Mouse (Mus musculus): ENCODE measurements around the gene Zbtb8b. TPM values are rescaled to one million over a fixed set of nuclear protein-coding genes. Genes with fewer than 3 reads are reported as not detected.

Zbtb8b gene
- total RNA-seq, 1 experiment: 2.5 TPM

DNA sequence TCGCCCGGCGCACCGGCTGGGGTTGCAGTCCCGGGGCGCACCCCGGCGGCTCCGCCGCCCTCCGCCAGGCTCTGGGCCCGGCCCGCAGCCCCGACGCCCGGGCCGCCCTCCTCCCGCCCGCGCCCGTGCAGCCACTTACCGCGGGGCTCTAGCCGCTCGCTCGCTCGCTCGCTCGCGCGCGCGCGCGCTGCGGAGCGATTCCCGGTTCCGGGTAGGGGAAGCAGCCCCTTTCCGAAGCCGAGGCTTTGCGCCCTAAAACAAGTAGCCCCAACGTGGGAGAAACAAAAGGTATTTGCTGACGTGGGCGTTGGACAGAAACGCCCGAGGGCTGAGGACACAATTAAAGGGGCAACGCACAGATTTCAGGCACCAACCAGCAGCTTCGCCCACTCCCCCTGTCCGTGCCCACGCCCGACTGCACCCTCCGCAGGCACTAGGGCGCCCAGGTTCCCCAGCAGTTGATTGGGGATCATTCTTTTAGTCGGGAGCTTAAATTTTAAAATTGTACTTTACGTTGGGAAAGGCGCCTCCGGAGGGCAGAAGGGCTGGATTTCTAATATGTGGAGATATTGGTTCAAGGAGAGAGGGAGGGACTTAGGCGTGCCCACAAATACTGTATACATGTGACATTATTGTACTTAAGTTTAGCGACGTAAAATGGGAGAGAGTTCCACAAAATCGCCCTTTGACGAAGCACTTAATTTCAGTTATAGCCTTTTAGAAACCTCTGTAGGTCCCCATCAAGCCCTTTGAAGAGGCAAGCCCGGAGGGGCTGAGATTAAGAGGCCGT, 62.9 kb downstream of the Zbtb8b start, which contains the start of gene Zbtb8a:
Gene Zbtb8a, minus strand, starts transcription at position 516 of the 790 bp plus-strand sequence.
- no peak for DNase-seq (ENCODE audit: low read depth, low spot score)
- H3K4me1 ChIP-seq (ENCODE audit: control insufficient read depth in 2 of 2, insufficient read depth in 2 of 2, low read length in 2 of 2, poor library complexity in 1 of 2): peaks cover 8 to 11% of the 10 kb centered on the region in 2 experiments
- TF ChIP-seq MAFK (IDR thresholded peaks at IDR 0.05; ENCODE audit: insufficient read depth, low read depth, low read length): peak; percentile 73
- TF ChIP-seq CHD2 (IDR thresholded peaks at IDR 0.05; ENCODE audit: low read depth, low read length): no peak
- 0 out of 2 replicates have a peak, but pooled peaks have one; percentile 40 for TF ChIP-seq HCFC1 (IDR thresholded peaks at IDR 0.05; ENCODE audit: borderline replicate concordance, insufficient read depth, low read length)
- H3K9me3 ChIP-seq (ENCODE audit: control insufficient read depth, insufficient read depth, low read depth, low read length): no peaks in the 10 kb centered on the region
- in situ Hi-C loops (cut with MboI; ENCODE audit: low sequenced_read_pairs in 2 of 2, unreplicated experiment in 2 of 2): no loop called here
- H3K36me3 ChIP-seq (ENCODE audit: control insufficient read depth, insufficient read depth, low read length, poor library complexity, severe bottlenecking): no peaks in the 10 kb centered on the region
- H3K9ac ChIP-seq (ENCODE audit: insufficient read depth, low read depth, low read length, poor library complexity, severe bottlenecking): peak within 1 kb of the TSS; percentile 84
- H3K4me3 ChIP-seq (ENCODE audit: insufficient read depth in 1 of 2, low read depth in 1 of 2, low read length in 2 of 2, poor library complexity in 1 of 2, severe bottlenecking in 1 of 2): peak within 1 kb of the TSS; percentile 74 to 83
- peak within 1 kb of the TSS; percentile 84 for H3K27ac ChIP-seq (ENCODE audit: insufficient read depth, low read depth, low read length, poor library complexity, severe bottlenecking)

DNA sequence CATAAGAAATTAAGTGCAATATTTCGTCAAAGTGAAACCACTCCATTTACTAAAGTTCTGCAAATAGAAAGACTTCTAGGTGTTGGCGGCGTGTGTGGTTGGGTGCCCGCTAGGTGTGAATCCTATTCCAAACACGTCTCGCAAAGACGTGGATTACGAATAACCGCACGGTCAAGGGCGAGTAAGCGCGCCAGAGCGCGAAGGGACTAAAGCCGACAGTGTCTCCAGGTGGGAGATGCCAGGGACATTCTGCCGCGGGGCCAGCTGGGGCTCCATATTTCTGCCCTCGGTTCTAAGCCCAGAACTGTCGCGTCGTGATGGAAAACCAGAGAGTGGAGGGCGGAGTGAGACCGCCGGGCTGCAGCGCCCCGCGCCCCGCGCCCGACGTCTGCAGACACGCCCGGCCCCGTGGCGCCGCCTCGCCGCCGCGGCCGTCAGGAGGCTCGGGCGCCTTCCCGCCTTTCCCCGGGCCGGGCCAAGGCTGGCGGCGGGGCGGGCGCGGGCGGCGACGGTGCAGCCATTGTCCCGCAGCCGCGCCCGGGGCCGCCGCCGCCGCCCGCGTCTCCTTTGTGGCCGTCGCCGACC, 63.6 kb downstream of the Zbtb8b start:
- DNase-seq (ENCODE audit: low read depth, low spot score): no peak
- no peaks in the 10 kb centered on the region for H3K36me3 ChIP-seq (ENCODE audit: control insufficient read depth, insufficient read depth, low read length, poor library complexity, severe bottlenecking)
- TF ChIP-seq MAFK (IDR thresholded peaks at IDR 0.05; ENCODE audit: insufficient read depth, low read depth, low read length) (no peak), HCFC1 (IDR thresholded peaks at IDR 0.05; ENCODE audit: borderline replicate concordance, insufficient read depth, low read length) (0 out of 2 replicates have a peak, but pooled peaks have one; percentile 24), ZC3H11A (IDR thresholded peaks at IDR 0.05; ENCODE audit: borderline replicate concordance, low read depth, low read length) (no peak), ZNF384 (IDR thresholded peaks at IDR 0.05; ENCODE audit: low read depth, low read length) (no peak), CHD2 (IDR thresholded peaks at IDR 0.05; ENCODE audit: low read depth, low read length) (no peak)
- peak overlapping the region; percentile 74 to 83 for H3K4me3 ChIP-seq (ENCODE audit: insufficient read depth in 1 of 2, low read depth in 1 of 2, low read length in 2 of 2, poor library complexity in 1 of 2, severe bottlenecking in 1 of 2)
- in situ Hi-C loops (cut with MboI; ENCODE audit: low sequenced_read_pairs in 2 of 2, unreplicated experiment in 2 of 2): no loop called here
- H3K9ac ChIP-seq (ENCODE audit: insufficient read depth, low read depth, low read length, poor library complexity, severe bottlenecking): peak overlapping the region; percentile 84
- H3K27ac ChIP-seq (ENCODE audit: insufficient read depth, low read depth, low read length, poor library complexity, severe bottlenecking): peak overlapping the region; percentile 84
- H3K4me1 ChIP-seq (ENCODE audit: control insufficient read depth in 2 of 2, insufficient read depth in 2 of 2, low read length in 2 of 2, poor library complexity in 1 of 2): peaks cover 6 to 9% of the 10 kb centered on the region in 2 experiments; a peak in 2 of 4 replicates
- no peaks in the 10 kb centered on the region for H3K9me3 ChIP-seq (ENCODE audit: control insufficient read depth, insufficient read depth, low read depth, low read length)

DNA sequence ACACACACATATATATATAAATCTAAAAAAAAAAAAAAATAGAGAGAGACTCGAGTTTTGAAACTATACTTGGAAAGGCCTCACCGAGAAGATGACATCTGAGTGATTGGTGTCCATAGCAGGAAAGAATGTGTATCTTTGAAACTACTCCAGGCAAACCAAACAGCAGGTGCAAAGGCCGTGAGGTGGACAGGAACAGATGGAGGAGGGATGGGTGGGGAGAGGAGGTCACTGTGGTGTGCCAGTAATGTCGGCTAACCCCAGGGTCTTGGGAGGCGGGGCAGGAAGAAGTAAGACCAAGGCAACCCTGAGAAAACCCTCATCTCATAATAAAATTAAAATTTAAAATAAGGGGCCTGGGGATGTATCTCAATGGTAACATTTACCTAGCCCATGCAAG, 64.8 kb downstream of the Zbtb8b start:
- Histone ChIP-seq H3K4me3 (ENCODE audit: insufficient read depth in 1 of 2, low read depth in 1 of 2, low read length in 2 of 2, poor library complexity in 1 of 2, severe bottlenecking in 1 of 2) (peak overlapping the region; percentile 74 to 83), H3K9ac (ENCODE audit: insufficient read depth, low read depth, low read length, poor library complexity, severe bottlenecking) (peak overlapping the region; percentile 74)

More for the DNA sequence above, 64.8 kb downstream of the Zbtb8b start:
- H3K9me3 ChIP-seq (ENCODE audit: control insufficient read depth, insufficient read depth, low read depth, low read length): no peaks in the 10 kb centered on the region
- TF ChIP-seq ZNF384 (IDR thresholded peaks at IDR 0.05; ENCODE audit: low read depth, low read length) (no peak), HCFC1 (IDR thresholded peaks at IDR 0.05; ENCODE audit: borderline replicate concordance, insufficient read depth, low read length) (no peak), MAFK (IDR thresholded peaks at IDR 0.05; ENCODE audit: insufficient read depth, low read depth, low read length) (no peak), CHD2 (IDR thresholded peaks at IDR 0.05; ENCODE audit: low read depth, low read length) (no peak), ZC3H11A (IDR thresholded peaks at IDR 0.05; ENCODE audit: borderline replicate concordance, low read depth, low read length) (no peak)
- peak overlapping the region; percentile 92 for H3K27ac ChIP-seq (ENCODE audit: insufficient read depth, low read depth, low read length, poor library complexity, severe bottlenecking)
- in situ Hi-C loops (cut with MboI; ENCODE audit: low sequenced_read_pairs in 2 of 2, unreplicated experiment in 2 of 2): no loop called here
- H3K4me1 ChIP-seq (ENCODE audit: control insufficient read depth in 2 of 2, insufficient read depth in 2 of 2, low read length in 2 of 2, poor library complexity in 1 of 2): peaks cover 6 to 9% of the 10 kb centered on the region in 2 experiments; a peak in 2 of 4 replicates
- DNase-seq (ENCODE audit: low read depth, low spot score): no peak
- no peaks in the 10 kb centered on the region for H3K36me3 ChIP-seq (ENCODE audit: control insufficient read depth, insufficient read depth, low read length, poor library complexity, severe bottlenecking)

Other genes starting within 250 kb of the Zbtb8b start
- 14.4 and 22.5 TPM in 2 replicates for gene C77080, start 179.4 kb downstream of the Zbtb8b start, total RNA-seq (2012; rRNA removed)
- gene Sync, start 153.2 kb downstream of the Zbtb8b start, total RNA-seq (2012; rRNA removed): 2.0 and 2.1 TPM in 2 replicates
- 59.7 and 81.2 TPM in 2 replicates for gene Rbbp4, start 105.5 kb downstream of the Zbtb8b start, total RNA-seq (2012; rRNA removed)
- 41.4 and 59.9 TPM in 2 replicates for gene Zbtb8os, start 105.2 kb downstream of the Zbtb8b start, total RNA-seq (2012; rRNA removed)
- gene Zbtb8a, start 62.7 kb downstream of the Zbtb8b start, total RNA-seq (2012; rRNA removed): 25.3 and 32.5 TPM in 2 replicates
- gene Bsdc1, start 20.7 kb upstream of the Zbtb8b start, total RNA-seq (2012; rRNA removed): 28.9 and 33.3 TPM in 2 replicates
- 0.16 TPM in 1 of 2 replicates, not detected in the other for gene Tssk3, start 50.2 kb upstream of the Zbtb8b start, total RNA-seq (2012; rRNA removed)
- gene Fam229a, start 50.3 kb upstream of the Zbtb8b start, total RNA-seq (2012; rRNA removed): not detected in 2 replicates
- gene Marcksl1, start 72.7 kb upstream of the Zbtb8b start, total RNA-seq (2012; rRNA removed): 175 and 233 TPM in 2 replicates
- 96.0 and 102 TPM in 2 replicates for gene Hdac1, start 101.9 kb upstream of the Zbtb8b start, total RNA-seq (2012; rRNA removed)
- gene Lck, start 132.8 kb upstream of the Zbtb8b start, total RNA-seq (2012; rRNA removed): 19.1 and 36.6 TPM in 2 replicates
- gene Fam167b, start 137.7 kb upstream of the Zbtb8b start, total RNA-seq (2012; rRNA removed): not detected in 2 replicates
- 297 and 328 TPM in 2 replicates for gene Eif3i, start 159.8 kb upstream of the Zbtb8b start, total RNA-seq (2012; rRNA removed)
- gene Tmem234, start 159.8 kb upstream of the Zbtb8b start, total RNA-seq (2012; rRNA removed): 172 and 193 TPM in 2 replicates
- 0.71 and 1.2 TPM in 2 replicates for gene Dcdc2b, start 173.4 kb upstream of the Zbtb8b start, total RNA-seq (2012; rRNA removed)
- 7.9 and 8.7 TPM in 2 replicates for gene Iqcc, start 178.2 kb upstream of the Zbtb8b start, total RNA-seq (2012; rRNA removed)
- 9.1 and 11.1 TPM in 2 replicates for gene Ccdc28b, start 183.1 kb upstream of the Zbtb8b start, total RNA-seq (2012; rRNA removed)
- gene Txlna, start 200.2 kb upstream of the Zbtb8b start, total RNA-seq (2012; rRNA removed): 61.5 and 72.9 TPM in 2 replicates
- gene Kpna6, start 231.9 kb upstream of the Zbtb8b start, total RNA-seq (2012; rRNA removed): 29.4 and 39.4 TPM in 2 replicates

All from ES-E14 (cell line).